Mouse (Mus musculus) adrenal gland, adult (tissue): ENCODE measurements around the gene Polr2f.

Experiments used
- DNase-seq, 2 experiments: peaks; one replicate each; pipeline ENCODE4 v3.0.0; 2022 to 2023; ENCODE audit warnings: low spot score in 1 of 2; ENCODE audit not compliant: inconsistent age in 2 of 2

Gene Polr2f

GRCm38 (mm10) chr15:79115276-79115675, 25.5 kb upstream of the Polr2f start:
- DNase-seq: peak in 1 of 2 experiments; percentile 50

GRCm38 (mm10) chr15:79119491-79119890, 21.3 kb upstream of the Polr2f start:
- DNase-seq: peak in 1 of 2 experiments; percentile 71

- peak in 1 of 2 experiments; percentile 87 for DNase-seq
These were observed 18.7 kb upstream of the Polr2f start for GRCm38 (mm10) chr15:79122119-79122518.

GRCm38 (mm10) chr15:79122546-79122945, 18.3 kb upstream of the Polr2f start:
- DNase-seq: no peak

- peak in 1 of 2 experiments; percentile 43 for DNase-seq
These were observed 17.1 kb upstream of the Polr2f start for GRCm38 (mm10) chr15:79123751-79124150.

GRCm38 (mm10) chr15:79124331-79124875, 16.4 kb upstream of the Polr2f start:
- DNase-seq: no peak

GRCm38 (mm10) chr15:79126217-79126932, 14.4 kb upstream of the Polr2f start:
- DNase-seq: peak; percentile 71 to 87

GRCm38 (mm10) chr15:79127101-79127500, 13.7 kb upstream of the Polr2f start:
- no peak for DNase-seq

GRCm38 (mm10) chr15:79128208-79128607, 12.6 kb upstream of the Polr2f start:
- peak in 1 of 2 experiments; percentile 56 for DNase-seq

- DNase-seq: peak in 1 of 2 experiments; percentile 48
These were observed 11.5 kb upstream of the Polr2f start for GRCm38 (mm10) chr15:79129311-79129710.

GRCm38 (mm10) chr15:79130782-79131181, 10.0 kb upstream of the Polr2f start:
- DNase-seq: peak; percentile 56 to 72

- peak; percentile 94 to 98 for DNase-seq
These were observed 9.4 kb upstream of the Polr2f start for GRCm38 (mm10) chr15:79131442-79131841.

GRCm38 (mm10) chr15:79133191-79133661, 7.6 kb upstream of the Polr2f start:
- DNase-seq: peak; percentile 75 to 81

- peak; percentile 20 to 45 for DNase-seq
These were observed 6.1 kb upstream of the Polr2f start for GRCm38 (mm10) chr15:79134496-79135270.

- peak in 1 of 2 experiments; percentile 31 for DNase-seq
These were observed 5.5 kb upstream of the Polr2f start for GRCm38 (mm10) chr15:79135332-79135731.

- peak in 1 of 2 experiments; percentile 40 for DNase-seq
These were observed 4.8 kb upstream of the Polr2f start for GRCm38 (mm10) chr15:79135783-79136575.

GRCm38 (mm10) chr15:79139640-79140039, 1.2 kb upstream of the Polr2f start:
- DNase-seq: peak in 1 of 2 experiments; percentile 44

- DNase-seq: no peak
These were observed 733 bp downstream of the Polr2f start for GRCm38 (mm10) chr15:79141566-79141917.

- DNase-seq: no peak
These were observed 2.5 kb downstream of the Polr2f start for GRCm38 (mm10) chr15:79143316-79143715.

- DNase-seq: no peak
These were observed 3.2 kb downstream of the Polr2f start for GRCm38 (mm10) chr15:79144021-79144420.

- DNase-seq: no peak
These were observed 4.7 kb downstream of the Polr2f start for GRCm38 (mm10) chr15:79145522-79145921.
